Mouse (Mus musculus) fat pad, adult 2 months (tissue): Measurements from ENCODE around the gene Tesk2.

Experiments used
- DNase-seq: peaks from one replicate; pipeline ENCODE4 v3.0.0-alpha.2; 2011; ENCODE audit warnings: low read depth, low spot score; ENCODE audit errors: extremely low read depth

The Tesk2 gene

DNA sequence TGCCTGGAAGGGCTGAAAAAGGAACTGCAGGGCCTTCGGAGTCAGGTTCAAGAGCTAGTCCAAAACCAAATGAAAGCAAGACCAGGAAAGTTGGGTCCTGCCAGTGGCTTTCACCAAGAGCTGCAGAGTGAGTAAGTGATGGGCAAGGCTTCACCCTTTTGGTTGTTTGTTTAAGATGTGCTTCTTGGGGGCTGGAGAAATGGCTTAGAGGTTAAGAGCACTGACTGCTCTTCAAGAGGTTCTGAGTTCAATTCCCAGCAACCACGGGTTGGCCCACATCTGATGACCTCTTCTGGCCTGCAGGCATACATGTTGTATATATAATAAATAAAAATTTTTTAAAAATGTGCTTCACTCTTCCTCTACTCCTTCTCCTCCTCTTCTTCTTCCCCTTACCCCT, 10.6 kb upstream of the Tesk2 start:
- no peak for DNase-seq

DNA sequence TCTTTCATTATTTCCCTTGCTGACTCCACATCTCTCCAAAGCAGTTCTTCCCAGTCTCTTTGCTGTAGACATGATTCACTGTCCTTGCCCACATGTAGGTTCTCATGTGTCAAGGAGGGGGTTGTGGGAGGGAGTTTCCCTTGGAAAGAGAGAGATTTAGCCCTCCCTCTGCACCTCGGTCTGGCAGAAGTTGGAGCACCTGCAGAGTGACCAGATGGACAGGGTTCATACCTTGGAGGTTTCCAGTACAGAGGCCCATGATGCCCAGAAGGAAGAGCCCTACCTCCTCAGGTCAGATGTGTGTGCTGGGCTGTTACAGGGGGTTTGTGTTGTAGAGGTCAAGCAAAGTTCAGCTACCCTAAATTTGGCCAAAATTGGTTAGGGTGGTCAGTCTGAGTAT, 8.2 kb upstream of the Tesk2 start:
- no peak for DNase-seq

DNA sequence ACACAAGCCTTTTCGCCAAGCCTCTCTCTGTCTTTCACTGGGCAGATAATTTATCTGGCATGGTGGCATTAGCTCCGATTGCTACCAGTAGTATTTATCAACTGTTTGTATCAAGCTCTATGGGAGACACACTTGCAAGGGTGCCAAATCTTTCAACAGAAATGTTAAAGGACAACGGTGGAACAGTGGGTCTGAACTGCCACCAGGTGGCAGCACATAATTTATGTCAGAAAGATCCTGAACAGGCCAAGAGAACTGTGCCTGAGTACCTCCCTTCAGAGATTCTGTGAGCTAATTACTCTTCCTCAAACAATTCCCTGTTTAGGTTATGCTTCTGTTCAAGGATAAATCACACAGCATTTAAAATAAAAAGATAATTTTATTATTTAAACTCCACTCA, 1.4 kb upstream of the Tesk2 start:
- peak; percentile 18 for DNase-seq

DNA sequence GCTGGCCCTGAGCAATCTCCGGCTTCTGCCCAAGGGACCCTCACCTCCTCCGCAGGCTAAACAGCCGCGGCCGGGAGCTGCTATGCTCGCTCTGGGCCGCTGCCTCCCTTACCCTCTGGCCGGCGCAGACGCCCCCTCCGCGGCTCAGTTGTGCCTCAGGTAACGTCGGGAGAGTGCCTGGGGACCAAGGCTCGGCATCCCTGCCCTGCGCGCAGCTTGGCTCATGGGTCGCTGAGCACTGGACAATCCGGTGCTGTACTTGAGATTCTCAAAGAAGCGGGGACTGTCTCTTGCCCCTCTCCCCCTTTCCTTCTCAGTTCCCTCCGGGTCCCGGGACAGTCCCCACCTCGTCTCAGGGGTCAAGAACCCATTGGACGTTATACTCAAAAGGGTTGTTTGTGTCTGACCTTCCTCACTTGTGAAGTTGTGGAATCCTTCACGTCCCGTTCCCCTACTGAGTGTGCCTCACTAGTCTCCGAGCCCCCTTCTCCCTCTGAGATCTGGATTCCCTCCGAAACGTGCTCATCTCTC, 415 bp downstream of the Tesk2 start:
- DNase-seq: no peak

DNA sequence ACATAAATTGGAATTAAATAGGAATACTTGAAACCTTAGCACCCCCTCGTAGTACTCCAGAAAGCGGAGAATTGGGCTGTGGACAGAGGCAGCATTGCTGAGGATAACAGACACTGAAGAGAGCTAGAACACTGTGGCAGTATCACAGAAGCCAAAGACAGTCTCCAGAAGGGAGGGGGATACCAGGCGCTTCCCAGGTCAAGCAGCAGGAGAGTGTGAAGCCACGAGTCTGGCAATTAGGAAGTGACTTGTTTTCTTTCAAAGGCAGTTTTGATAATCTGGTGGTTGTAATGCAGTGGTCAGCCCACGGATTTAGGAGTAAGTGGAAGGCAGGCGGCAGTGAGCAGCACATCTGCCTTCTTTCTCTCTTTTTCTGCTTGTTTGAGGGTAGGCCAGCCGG, 1.5 kb downstream of the Tesk2 start:
- DNase-seq: no peak

DNA sequence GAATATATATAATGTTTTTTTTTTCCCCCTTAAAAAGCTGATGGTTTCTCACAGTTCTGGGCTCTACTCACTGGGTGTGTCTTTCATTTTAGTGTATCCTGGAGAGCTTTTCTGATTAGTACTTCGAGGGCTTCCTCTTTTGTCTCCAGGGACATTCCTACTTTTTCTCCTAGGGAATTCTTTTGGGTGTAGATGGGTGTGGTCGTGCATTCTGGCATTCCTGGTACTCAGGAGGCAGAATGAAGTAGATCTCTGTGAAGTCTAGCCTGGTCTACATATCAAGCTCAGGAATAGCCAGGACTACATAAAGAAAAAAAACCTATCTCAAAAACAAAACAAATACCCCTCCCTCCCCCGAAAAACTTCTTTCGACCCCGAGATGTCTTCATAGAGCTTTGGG, 4.7 kb downstream of the Tesk2 start:
- no peak for DNase-seq

DNA sequence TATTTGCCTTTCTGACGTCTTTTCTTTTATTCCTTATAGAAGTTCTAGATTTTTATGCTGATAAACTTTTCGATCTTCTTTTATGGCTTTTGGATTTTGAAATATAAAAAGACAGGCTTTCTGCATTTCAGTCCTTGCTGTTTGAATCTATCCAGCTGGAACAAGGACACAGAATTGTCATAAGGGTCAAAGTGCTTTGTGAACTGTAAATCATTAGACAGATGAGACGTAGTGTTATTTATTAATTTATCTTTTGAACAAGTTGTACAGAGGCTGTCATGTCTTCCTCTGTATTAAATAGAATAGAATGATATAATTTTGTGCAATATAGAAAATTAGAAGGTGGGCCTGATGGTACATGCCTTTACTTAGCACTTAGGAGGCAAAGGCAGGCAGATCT, 6.7 kb downstream of the Tesk2 start:
- no peak for DNase-seq

DNA sequence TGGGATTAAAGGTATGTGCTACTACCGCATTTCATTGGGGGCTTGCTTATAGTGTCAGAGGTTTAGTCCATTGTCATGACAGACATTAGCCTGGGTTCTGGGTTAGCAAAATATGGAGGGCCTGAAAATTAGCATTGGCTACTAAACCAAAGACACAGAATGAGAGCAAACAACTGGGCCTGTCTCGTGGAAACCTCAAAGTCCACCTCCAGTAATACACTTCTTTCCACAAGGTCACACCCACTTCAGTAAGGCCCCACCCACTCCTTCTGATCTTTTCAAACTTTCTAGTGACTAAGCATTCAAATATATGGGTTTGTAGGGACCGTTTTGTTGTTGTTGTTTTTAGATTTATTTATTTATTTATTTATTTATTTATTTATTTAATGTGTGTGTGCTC, 8.8 kb downstream of the Tesk2 start:
- DNase-seq: no peak

DNA sequence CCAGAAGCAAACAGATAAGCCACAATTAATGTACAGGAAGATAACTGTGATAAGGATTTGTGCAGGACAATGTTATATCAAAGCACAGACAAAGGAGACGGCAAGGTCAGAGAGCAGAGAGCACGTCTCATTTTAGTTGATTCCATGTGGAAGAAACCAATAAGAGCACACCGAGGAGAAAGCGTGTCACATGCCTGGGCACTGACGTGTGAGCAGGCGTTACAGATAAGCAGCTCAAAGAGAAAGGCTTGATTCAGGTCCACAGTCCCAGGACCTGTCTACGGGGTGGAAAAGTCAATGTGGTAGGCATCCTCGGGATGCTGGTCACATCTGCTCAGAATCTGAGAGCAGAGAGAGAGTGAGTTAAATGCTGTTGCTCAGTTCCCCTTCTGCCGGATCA, 10.3 kb downstream of the Tesk2 start:
- DNase-seq: no peak

DNA sequence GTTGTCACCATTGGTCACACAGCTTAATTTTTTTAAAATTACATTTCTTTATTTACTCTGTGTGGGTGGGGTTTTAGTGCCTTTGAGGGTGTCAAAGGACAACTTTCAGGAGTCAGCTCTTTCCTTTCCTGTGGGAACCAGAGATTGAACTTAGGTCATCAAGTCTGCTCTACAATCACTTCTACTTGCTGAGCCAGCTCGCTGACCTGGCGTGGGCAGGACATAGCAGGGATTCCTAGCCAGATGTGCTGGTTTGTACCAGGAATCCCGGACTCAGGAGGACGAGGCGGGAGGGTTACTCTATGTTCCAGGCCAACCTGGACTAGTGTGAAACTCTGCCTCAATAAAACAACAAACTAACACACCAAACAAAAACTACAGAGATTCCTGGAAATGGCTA, 11.6 kb downstream of the Tesk2 start:
- DNase-seq: no peak

DNA sequence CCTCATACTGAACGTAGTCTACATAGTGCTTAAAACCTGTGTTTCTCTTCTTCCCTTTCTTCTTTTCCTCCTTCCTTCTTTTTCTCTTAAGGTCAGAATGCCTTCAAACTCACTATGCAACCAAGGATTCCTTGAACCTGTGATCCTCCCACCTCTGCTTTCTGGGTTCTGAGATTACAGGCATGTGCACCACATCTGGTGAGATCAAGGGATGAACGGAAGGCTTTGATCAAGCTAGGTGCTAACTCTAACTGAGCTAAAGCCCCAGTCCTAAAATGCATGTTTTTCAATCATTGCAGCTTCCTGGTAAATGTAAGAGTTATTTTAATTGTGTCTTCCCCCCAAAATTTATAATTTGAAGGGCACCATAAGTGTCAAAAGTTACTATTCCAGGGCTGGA, 14.2 kb downstream of the Tesk2 start:
- DNase-seq: no peak

DNA sequence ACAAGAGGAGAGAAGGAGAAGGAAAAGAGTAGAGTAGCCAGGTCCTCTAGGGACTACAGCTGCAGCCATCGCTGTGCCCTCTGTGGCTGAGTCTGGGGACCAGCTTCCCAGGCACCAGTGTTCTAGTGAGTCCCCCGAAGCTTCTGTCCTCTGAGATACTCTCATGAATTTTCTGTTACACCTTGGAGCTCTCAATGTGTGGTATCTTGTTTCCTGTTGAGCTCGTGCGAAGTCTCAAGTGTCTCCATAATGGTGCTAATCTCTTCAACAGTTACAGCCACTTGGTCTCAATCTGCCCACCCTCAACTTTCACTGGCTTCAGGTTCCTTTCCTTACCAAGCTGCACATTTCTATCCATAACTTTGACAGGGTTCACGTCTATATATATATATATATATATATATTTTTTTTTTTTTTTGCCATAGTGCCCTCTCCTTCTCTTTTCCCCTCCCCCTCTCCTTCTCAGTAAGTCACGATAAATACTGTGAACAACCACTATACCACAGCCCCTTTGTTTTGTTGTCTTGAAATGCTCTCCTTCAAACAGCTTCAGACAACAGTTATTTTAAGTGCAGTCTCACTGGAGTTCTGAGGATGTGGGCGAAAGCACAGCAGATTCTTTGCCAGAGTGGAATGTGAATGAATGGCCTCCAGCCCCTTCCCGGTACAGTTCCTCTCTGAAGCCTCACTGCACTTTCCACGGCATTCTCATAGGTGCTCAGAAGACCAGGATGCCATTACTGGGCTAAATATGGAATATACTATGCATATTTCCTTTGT, 18.4 kb downstream of the Tesk2 start:
- no peak for DNase-seq

DNA sequence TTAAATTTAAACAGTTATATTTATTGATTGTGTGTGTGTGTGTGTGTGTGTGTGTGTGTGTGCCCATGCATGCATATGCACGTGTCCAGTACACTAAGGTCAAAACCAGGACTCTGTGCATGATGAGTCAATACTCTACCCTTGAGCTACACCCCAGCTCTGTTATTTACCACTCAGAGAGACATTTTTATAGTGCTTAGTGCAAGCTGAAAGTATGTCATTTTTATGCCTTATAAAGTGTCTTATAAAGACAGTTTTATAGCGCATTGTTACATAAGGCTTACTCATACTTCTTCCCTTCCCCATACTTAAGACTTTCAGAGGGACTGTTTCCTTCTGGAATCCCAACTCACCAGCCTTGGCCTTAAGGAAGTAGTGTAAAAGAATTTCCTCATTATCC, 29.0 kb downstream of the Tesk2 start:
- DNase-seq: no peak

DNA sequence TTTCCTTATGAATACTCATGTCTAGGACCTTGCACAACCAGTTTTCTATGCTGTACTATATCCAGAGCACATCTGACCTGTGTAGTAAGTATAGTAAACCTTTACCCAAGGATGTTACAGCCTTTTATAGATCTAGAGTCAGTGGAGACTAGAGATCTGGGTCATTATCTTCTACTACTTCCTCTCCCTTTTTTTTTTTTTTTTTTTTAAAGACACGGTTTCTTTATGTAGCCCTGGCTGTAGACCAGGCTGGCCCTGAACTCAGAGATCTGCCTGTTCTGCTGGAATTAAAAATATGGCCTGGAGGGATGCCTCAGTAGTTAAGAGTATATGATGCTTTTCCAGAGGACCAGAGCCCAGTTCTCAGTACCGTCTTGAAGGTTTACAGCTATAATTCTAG, 41.2 kb downstream of the Tesk2 start:
- no peak for DNase-seq

DNA sequence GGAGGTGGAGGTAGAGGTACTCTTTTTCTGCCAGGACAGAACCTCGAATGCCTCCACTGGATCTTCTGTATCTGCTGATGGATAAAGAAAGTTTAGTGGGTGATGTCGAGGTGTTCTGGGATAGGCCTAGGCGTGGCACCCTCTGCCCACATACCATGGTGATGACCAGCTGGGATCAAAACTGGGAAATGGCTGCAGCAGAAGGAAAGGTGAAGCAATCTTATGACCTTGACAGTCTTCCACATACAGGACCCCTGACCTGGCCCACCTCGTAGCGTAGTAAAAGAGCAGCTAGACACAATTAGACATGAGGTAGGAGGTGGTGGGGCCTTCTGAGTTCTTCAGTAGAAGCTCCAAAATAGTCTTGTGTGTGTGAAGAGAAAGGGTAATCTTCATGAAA, 43.3 kb downstream of the Tesk2 start:
- no peak for DNase-seq

DNA sequence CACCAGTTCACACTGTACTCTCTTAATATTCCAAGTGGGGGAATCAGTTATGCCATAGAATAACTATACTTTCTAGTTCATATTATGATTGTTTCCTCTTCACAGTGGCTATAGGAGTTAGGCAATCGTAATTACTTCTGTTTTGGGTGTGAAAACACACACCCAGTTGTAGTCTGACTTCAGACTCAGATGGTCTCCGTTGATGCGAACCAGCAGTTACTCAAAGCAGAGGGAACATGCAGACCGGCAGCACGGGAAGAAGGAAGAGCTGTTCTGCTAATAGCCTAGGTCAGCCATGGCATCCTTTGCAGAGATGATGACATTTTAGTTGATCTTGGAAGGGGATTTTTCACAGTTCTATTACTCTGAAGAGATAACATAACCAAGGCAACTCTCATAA, 47.8 kb downstream of the Tesk2 start:
- no peak for DNase-seq

DNA sequence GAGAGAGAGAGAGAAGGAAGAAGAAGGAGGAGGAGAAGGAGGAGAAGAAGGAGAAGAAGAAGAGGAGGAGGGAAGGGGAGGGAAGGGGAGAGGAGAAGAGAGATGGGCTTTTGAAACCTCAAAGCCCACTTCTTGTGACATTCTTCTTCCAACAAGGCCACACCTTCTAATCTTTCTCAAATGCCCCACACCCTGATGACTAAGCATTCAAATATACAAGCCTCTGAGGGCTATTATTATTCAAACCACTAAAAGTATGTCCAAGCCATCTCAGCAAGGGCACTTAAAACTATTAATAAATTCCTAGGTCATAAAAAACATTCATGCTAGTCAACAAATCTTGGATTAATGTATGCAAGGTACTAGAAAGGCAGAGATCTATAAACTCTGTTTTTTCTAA, 48.3 kb downstream of the Tesk2 start:
- DNase-seq: no peak

DNA sequence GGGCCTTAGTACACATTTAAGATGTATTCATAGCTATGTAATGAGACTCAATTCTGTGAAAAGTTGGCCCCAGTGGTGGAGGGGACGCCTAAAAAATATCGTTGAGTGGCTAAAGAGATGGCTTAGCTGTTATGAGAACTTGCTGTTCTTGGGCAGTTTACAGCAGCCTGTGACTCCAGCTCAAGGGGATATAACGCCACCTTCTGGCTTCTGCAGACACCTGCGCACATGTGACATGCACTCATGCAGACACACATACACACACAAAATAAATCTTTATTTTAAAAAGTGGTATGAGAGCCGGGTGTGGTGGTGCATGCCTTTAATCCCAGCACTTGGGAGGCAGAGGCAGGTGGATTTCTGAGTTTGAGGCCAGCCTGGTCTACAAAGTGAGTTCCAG, 55.6 kb downstream of the Tesk2 start:
- DNase-seq: no peak

DNA sequence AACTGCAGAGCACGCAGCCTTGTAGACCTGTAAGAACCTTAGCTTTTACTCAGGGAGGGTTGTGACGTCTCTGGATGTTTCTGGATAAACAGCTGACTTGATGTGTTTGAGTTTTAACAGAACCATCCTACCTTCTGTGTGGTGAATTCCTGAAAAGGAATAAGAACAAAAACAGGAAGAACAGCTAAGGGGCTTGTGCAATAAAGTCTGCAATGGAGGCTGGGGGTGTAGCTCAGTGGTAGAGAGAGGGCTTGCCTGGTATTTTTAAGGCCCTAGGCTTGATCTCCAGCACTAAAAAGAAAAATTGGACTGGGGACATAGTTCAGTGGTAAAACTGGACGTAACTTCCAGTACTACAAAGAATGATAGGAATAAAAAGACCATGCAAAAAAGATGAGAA, 56.3 kb downstream of the Tesk2 start:
- no peak for DNase-seq

DNA sequence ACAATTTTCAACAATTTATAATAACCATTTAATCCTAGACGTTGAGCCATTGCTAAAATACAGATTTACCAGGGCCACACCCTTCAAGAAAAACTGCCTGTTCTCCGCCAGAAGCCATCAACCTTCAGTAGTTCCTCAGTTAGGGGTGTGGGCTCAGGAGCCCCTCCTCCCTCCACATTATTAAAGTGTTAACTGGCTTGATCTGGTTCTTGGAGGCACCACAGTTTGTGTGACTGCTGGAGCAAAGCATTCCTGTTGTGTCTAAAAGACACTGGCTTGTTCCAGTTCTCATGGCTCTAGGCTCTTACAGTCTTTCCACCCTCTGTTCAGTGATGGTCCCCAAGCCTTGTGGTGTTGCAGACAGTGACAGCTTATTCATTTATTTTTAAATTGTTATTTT, 59.8 kb downstream of the Tesk2 start:
- DNase-seq: no peak

DNA sequence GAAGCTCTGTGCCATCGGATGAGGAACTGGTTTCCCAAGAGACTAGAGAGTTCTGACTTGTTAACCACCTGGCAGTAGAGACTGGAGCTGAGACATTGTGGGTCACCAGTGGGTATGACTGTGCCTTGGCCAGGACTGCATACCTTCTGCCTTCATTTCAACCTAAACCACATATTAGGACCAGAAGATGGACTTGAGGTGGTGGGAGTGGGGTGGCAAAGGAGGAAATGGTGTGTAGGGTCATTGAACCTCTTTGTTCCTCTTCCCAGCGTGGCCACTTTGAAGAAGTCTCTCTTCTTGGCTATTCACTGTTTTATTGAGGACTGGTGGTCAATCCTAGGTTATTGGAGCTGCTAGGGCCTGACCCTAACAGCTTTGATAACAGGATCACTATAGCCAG, 60.6 kb downstream of the Tesk2 start:
- DNase-seq: no peak

DNA sequence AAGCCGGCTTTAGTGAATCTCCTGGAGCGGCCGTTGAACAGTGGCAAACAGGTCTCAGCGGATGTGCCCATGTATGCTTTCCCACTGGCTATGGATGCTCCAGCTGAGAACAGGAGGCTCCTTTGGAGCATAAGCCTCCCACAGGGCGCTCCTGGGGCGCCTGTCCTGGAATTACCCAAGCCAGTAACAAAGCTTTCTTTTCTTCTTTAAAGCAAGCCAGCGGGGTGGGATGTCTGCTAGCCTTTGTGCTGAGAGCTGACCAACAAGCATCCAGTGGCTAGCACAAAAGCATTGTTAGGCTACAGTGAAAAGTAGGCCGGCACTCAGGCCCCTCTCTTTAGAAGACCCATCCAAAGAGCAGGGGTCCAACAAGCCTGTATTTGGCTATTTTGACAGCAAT, 61.4 kb downstream of the Tesk2 start:
- DNase-seq: no peak

DNA sequence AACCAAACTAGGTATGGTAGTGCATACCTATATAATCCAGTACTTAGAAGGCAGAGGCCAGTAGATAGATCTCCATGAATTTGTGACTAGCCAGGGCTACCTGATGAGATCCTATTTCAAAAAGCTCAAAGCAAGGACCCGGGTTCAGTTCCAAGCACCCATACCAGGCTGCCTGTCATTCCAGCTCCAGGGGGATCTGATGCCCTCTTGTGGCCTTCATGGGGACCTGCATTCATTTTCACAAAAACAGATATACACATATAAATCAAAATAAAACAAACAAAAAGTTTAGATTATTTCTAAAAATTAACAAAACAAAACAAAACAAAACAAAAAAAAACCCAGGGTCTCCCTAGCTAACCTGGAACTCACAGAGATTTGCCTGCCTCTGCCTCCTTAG, 65.8 kb downstream of the Tesk2 start:
- DNase-seq: no peak
